Mouse (Mus musculus) ES-Bruce4 (cell line): ENCODE measurements at regions not wholly inside any gene's neighbourhood (a gene's known extent, or its start where the extent isn't known, plus 50 kb on each side); places are given as distances from the start of the nearest gene placed in this dataset.

Experiments used
- CTCF ChIP-seq: IDR thresholded peaks from one replicate; pipeline ENCODE4 v1.8.1; 2011; ENCODE audit warnings: low read depth, low read length
- EP300 ChIP-seq: IDR thresholded peaks from 2 replicates; pipeline ENCODE4 v1.6.1; 2011; ENCODE audit warnings: low read depth, low read length; ENCODE audit not compliant: insufficient read depth
- POLR2A ChIP-seq: IDR thresholded peaks from one replicate; pipeline ENCODE4 v1.8.1; 2011; ENCODE audit warnings: low read length; ENCODE audit not compliant: insufficient read depth

DNA sequence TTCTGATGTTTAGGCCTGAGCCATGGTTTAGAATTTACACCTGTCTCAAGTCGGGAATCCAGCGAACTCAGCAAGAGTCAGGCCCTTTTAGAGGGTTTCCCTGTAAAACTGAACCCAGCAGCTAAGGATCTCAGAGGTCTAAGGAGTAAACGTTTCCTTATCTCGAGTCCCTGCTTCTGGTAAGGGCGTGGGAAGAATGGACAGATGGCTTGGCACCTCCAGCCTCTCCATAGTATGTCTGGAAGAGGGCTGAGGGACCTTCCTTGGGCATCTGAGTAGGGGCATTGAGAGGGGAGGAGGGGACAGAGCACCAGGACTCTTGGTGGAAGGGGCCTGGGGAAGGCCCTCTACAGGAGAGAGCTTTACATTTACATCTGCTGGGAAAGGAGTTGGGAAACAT lies 123.6 kb upstream of the Kit start:
- TF ChIP-seq CTCF (no peak), POLR2A (no peak), EP300 (no peak)
